Mouse (Mus musculus) ovary, adult 10 weeks (tissue): ENCODE data around the gene Cbx8. TPM values are rescaled to one million over a fixed set of nuclear protein-coding genes. Genes with fewer than 3 reads are reported as not detected.

Source experiments
- polyA plus RNA-seq: library from polyadenylated mRNA; stranded (reverse); fragments of 350-450 nt; fragmentation: Illumina TruSeq; extraction: RNeasy Lipid Tissue Mini Kit (QIAGEN cat#74804); gene quantifications from one replicate; pipeline ENCODE4 v1.2.3, GENCODE M21; 2014

Gene Cbx8
- 1.3 TPM for polyA plus RNA-seq

DNA sequence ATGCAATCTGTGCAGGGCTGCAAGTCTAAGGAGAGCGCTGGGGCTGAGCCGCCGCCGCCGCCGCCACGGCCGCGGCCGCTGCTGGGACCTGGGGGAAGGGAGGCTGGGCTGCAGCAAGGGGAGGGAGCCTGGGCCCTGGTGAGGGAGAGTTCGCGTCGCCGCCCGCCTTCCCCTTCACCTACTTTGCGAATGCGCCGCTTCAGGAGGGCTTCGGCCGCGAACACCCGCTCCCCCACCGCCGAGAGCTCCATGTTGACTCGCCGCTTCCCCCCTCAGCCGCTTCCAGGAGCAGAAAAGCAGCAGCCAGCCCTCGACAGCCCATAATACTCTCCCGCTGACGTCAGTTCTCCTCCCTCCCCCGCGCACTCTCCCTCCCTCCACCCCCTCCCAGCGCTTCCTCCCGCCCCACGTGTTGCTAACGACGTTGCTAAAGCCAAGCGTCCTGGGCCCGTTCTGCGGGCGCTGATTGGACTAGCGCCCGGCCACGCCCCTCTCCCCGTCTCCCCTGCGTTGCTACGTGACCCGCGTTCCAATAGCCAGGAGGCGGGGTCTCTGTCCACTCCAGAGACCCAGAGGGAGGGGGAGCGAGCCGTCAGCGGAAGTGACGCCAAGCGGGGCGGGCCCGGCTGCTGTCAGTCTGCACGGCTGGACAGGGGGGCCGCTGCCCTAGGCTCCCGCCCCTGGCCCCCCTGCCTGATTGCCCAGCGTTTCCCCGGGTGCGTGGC lies at the start of gene Cbx8:
TSS of gene Cbx8 (minus strand) at position 370 of the 725 bp plus-strand sequence.

DNA sequence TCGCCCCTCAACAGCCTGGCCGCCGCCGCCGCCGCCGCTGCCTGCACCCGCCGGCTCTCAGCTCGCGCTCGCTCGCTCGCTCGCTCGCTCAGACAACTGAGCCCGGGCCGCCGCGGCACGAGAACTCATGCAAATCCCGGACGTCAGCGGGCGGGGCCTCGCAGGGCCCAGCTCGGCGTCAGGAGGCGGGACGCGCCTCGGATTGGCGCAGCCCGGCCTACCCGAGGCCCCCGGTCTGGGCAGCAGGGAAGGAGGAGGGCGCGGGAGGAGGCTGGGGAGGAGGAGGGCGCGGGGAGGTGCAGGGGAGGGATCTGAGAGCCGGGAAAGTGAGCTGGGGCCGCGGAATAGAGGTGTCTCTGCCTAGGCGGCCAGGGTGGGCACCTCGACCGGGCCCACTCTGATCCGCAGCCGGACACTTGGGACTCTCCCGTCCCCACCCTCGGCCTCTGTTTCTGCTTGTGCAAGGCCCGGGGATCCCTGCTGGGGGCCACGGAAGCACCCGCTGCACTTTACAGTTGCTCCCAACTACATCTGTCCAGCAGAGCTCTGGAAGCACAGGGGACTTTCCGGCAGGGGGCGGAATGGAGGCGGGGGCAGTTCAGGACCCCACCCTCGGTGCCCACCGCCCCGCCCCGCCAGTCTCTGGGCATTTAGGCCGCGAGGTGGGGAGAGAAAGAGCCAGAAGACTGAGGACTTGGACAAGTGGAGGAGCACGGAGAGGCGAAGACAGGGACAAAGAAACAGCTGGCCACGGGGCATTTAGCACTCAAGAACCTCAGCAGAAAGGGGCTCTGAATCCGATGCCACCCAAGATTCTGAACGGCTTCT lies 45.6 kb upstream of the Cbx8 start, which contains the start of gene Cbx4:
TSS of gene Cbx4 (minus strand) at position 78 of the 828 bp plus-strand sequence.

DNA sequence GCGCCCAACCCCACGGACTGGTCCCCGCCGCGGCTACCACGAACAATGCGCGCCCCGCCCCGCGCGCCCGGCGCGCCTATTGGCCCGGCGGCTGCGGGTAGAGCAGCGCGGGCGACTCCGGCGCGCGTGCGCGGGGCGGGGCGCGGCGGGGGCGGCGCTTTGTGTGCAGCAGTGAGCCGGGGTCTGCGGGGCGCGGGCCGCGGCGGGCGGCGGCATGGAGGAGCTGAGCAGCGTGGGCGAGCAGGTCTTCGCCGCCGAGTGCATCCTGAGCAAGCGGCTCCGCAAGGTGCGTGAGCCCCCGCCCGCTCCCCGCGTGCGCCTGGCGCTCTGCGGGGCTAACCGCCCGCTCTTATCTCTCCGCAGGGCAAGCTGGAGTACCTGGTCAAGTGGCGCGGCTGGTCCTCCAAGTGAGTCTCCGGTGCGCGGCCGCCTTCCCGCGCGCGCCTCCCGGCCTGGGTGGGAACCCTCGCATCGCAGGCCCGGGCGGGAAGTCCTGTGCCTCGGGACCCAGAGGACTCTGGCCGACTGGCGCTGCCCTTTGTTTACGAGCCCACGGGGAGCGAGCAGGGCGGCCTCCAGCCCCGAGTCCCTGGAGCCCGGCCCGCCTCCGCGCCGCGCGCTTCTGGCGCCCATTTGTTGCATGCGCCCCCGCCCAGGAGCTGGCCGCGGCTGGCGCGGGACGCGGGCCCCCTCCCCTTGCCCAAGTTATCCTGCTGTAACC lies 17.7 kb downstream of the Cbx8 start, which contains the start of gene Cbx2:
TSS of gene Cbx2 (plus strand) at position 68 of the 721 bp plus-strand sequence.

DNA sequence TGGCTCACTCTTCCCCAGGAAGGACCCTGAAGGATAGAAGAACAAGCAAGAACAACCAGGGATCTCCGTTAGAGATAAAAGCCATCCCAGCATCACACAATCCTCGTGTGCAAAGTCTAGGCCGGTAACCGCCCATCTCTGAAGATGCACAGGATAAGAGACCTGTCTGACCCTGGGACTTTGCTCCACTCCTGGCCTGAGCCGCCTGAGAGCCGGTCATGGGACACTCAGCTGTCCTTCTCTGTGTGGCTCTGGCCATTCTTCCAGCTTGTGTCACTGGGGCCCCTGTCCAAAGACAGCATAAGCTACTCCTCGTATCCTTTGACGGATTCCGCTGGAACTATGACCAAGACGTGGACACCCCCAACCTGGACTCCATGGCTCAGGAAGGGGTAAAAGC lies 52.8 kb downstream of the Cbx8 start, which contains the start of gene Enpp7:
TSS of gene Enpp7 (plus strand) at position 190 of the 400 bp plus-strand sequence.

Other genes starting within 250 kb of the Cbx8 start
- gene Rbfox3, start 129.4 kb downstream of the Cbx8 start, polyA plus RNA-seq: 0.26 TPM
- not detected for gene Enpp7, start 52.8 kb downstream of the Cbx8 start, polyA plus RNA-seq
- gene Cbx2, start 18.0 kb downstream of the Cbx8 start, polyA plus RNA-seq: 1.3 TPM
- gene Cbx4, start 45.3 kb upstream of the Cbx8 start, polyA plus RNA-seq: 8.6 TPM
- gene Tbc1d16, start 187.5 kb upstream of the Cbx8 start, polyA plus RNA-seq: 3.1 TPM
- 1.7 TPM for gene Ccdc40, start 187.6 kb upstream of the Cbx8 start, polyA plus RNA-seq
- gene Gaa, start 226.9 kb upstream of the Cbx8 start, polyA plus RNA-seq: 0.46 TPM